Mouse (Mus musculus): ENCODE results near the gene Slc52a3.

DNA sequence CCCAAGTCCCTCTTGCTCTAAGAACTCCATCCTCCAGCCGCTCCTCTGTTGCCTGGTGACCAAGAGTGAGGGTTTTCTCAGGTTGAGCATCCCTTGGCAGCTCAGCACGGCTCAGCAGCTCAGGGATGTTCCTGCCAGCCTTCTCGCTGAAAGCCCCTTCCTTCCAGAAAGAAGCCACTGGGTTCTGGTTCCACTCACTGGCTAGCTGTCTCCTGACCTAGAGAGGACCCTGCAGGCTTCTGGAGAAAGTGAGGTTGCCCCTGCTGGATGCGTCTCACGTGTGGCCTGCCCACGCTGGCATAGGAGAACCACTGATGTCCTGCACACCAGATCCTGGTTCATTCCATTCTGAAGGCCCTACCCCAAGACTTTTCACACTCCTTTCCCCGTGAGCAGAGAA is 27.3 kb upstream of the Slc52a3 start:
- no peak for TF ChIP-seq POLR2A (IDR thresholded peaks at IDR 0.05; ENCODE audit: insufficient read depth, low read length)
- no peak for TF ChIP-seq CTCF (IDR thresholded peaks at IDR 0.05; ENCODE audit: low read depth, low read length)

Measured in ES-Bruce4 (cell line).